Mouse (Mus musculus): ENCODE measurements around the gene Trpm4. TPM values are rescaled to one million over a fixed set of nuclear protein-coding genes. Genes with fewer than 3 reads are reported as not detected.
"Not testable (repeated sequence)": the region's sequence is repeated elsewhere in the genome, so short reads cannot be mapped to it uniquely, and the experiment has no call there.

Gene Trpm4
- polyA plus RNA-seq, 1 experiment from 2014 or later: 14.2 TPM

GRCm38 (mm10) chr7:45367020-45367880 lies 33.7 kb upstream of the Trpm4 start:
- H3K4me1 ChIP-seq (ENCODE audit: control insufficient read depth, insufficient read depth, low read depth, low read length): peaks cover 37% of the 10 kb centered on the region
- peak overlapping the region; percentile 87 for H3K4me3 ChIP-seq (ENCODE audit: low read length)
- H3K9me3 ChIP-seq (ENCODE audit: control insufficient read depth, low read length): no peaks in the 10 kb centered on the region
- ATAC-seq: peak; percentile 86
- H3K4me2 ChIP-seq (ENCODE audit: low read length): peak overlapping the region; percentile 75
- peak overlapping the region; percentile 96 for H3K9ac ChIP-seq (ENCODE audit: low read depth, low read length)
- H3K36me3 ChIP-seq (ENCODE audit: control insufficient read depth, insufficient read depth, low read length): no peaks in the 10 kb centered on the region
- WGBS: under 1% methylated on average over 66 of the region's 70 CpGs
- H3K27ac ChIP-seq (ENCODE audit: low read depth, low read length): peak overlapping the region; percentile 79
- peaks cover 5% of the 10 kb centered on the region; the same call in 1 of the 2 replicates for H3K27me3 ChIP-seq (replicated peaks; ENCODE audit: control insufficient read depth, insufficient read depth, low read length)

GRCm38 (mm10) chr7:45366652-45367019 lies 33.1 kb upstream of the Trpm4 start, which contains the start of gene Ppfia3:
Gene Ppfia3, minus strand, starts transcription at chr7:45367019.
- Histone ChIP-seq H3K36me3 (ENCODE audit: control insufficient read depth, insufficient read depth, low read length) (no peaks in the 10 kb centered on the region), H3K9me3 (ENCODE audit: control insufficient read depth, low read length) (no peaks in the 10 kb centered on the region), H3K27ac (ENCODE audit: low read depth, low read length) (peak within 1 kb of the TSS; percentile 79), H3K9ac (ENCODE audit: low read depth, low read length) (peak within 1 kb of the TSS; percentile 96), H3K4me3 (ENCODE audit: low read length) (peak within 1 kb of the TSS; percentile 87), H3K4me2 (ENCODE audit: low read length) (peak within 1 kb of the TSS; percentile 75), H3K27me3 (replicated peaks; ENCODE audit: control insufficient read depth, insufficient read depth, low read length) (peaks cover 5% of the 10 kb centered on the region; the same call in 1 of the 2 replicates), H3K4me1 (ENCODE audit: control insufficient read depth, insufficient read depth, low read depth, low read length) (peaks cover 43% of the 10 kb centered on the region)
- ATAC-seq: peak; percentile 43
- 0% methylated on average over 9 of the region's 26 CpGs for WGBS

DNA sequence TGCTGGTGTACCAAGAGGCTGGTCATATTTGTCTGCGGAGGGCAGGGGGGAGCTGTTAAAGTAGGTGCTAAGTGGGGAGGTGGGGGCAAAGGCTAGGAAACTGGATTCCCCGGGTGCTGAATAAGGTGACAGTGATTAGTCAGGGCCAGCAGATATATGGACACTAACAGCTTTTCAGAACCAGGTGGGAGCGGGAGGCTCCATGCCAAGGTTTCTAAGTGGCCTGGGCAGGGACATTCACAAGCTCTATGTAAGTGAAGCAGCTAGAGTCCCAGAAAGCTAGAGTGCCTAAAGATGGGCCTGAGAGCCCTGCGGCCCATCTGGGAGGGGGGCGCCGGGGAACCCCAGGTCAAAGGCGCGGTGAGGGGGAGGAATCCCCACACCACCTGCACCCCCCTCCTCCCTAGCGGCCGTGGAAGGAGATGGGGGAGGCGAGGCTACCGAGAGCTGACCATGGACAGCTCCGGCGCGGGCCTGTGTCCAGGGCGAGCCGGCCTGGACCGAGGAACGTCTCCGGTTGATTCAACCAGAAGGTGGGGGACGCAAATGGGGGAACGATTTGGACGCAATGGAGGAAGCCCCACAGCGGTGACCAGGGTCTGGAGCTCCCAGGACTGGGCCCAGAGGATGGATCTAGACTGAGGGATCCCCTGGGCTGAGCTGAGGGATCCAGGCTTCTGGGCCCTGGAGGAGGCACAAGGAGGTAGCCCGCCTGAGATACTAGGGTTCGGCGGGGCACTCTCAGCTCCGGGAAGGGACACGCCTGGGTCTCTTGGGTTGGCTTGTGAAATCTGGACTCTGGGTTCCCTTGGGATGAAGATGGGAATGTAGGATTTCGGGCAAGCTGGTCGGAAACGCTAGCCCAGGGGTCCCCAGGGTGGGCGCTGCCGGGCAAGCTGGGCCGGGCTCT lies 32.4 kb upstream of the Trpm4 start:
- H3K4me2 ChIP-seq (ENCODE audit: low read length): peak overlapping the region; percentile 75
- peaks cover 5% of the 10 kb centered on the region; the same call in 1 of the 2 replicates for H3K27me3 ChIP-seq (replicated peaks; ENCODE audit: control insufficient read depth, insufficient read depth, low read length)
- H3K4me1 ChIP-seq (ENCODE audit: control insufficient read depth, insufficient read depth, low read depth, low read length): peaks cover 47% of the 10 kb centered on the region
- 3% methylated on average over 32 of the region's 35 CpGs for WGBS
- H3K4me3 ChIP-seq (ENCODE audit: low read length): peak overlapping the region; percentile 87
- peak overlapping the region; percentile 79 for H3K27ac ChIP-seq (ENCODE audit: low read depth, low read length)
- ATAC-seq: no peak
- no peaks in the 10 kb centered on the region for H3K36me3 ChIP-seq (ENCODE audit: control insufficient read depth, insufficient read depth, low read length)
- peak overlapping the region; percentile 96 for H3K9ac ChIP-seq (ENCODE audit: low read depth, low read length)
- no peaks in the 10 kb centered on the region for H3K9me3 ChIP-seq (ENCODE audit: control insufficient read depth, low read length)

DNA sequence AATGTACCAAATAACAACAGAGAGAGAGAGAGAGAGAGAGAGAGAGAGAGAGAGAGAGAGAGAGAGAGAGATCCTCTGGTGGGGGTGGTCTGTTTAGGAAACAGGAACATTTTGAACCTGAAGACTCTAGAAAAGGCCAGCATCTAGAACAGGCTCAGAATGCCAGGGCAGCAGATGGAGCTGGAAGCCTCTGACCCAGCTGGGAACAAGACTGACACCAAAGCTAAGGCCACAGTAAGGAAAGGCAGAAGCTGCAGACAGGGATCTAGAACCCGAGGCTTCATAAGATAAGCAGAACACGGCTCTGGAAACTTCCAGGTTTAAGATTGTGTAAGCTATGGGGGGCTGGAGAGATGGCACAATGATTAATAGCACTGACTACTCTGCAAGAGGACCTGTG lies 30.4 kb upstream of the Trpm4 start:
- Histone ChIP-seq H3K9me3 (ENCODE audit: control insufficient read depth, low read length) (no peaks in the 10 kb centered on the region), H3K27me3 (replicated peaks; ENCODE audit: control insufficient read depth, insufficient read depth, low read length) (peaks cover 2% of the 10 kb centered on the region; the same call in 1 of the 2 replicates), H3K9ac (ENCODE audit: low read depth, low read length) (no peak overlapping the region), H3K4me2 (ENCODE audit: low read length) (no peak overlapping the region), H3K4me3 (ENCODE audit: low read length) (no peak overlapping the region), H3K27ac (ENCODE audit: low read depth, low read length) (no peak overlapping the region), H3K4me1 (ENCODE audit: control insufficient read depth, insufficient read depth, low read depth, low read length) (peaks cover 35% of the 10 kb centered on the region), H3K36me3 (ENCODE audit: control insufficient read depth, insufficient read depth, low read length) (peaks cover 4% of the 10 kb centered on the region)
- WGBS: 93% methylated on average over 2 of the region's 2 CpGs
- ATAC-seq: no peak

GRCm38 (mm10) chr7:45362801-45363200 lies 29.2 kb upstream of the Trpm4 start:
- Histone ChIP-seq H3K9me3 (ENCODE audit: control insufficient read depth, low read length) (no peaks in the 10 kb centered on the region), H3K27ac (ENCODE audit: low read depth, low read length) (no peak overlapping the region), H3K4me1 (ENCODE audit: control insufficient read depth, insufficient read depth, low read depth, low read length) (peaks cover 29% of the 10 kb centered on the region), H3K4me2 (ENCODE audit: low read length) (no peak overlapping the region), H3K36me3 (ENCODE audit: control insufficient read depth, insufficient read depth, low read length) (peaks cover 5% of the 10 kb centered on the region), H3K27me3 (replicated peaks; ENCODE audit: control insufficient read depth, insufficient read depth, low read length) (no peaks in the 10 kb centered on the region), H3K4me3 (ENCODE audit: low read length) (no peak overlapping the region), H3K9ac (ENCODE audit: low read depth, low read length) (no peak overlapping the region)
- WGBS: 7% methylated on average over 13 of the region's 13 CpGs
- no peak for ATAC-seq

DNA sequence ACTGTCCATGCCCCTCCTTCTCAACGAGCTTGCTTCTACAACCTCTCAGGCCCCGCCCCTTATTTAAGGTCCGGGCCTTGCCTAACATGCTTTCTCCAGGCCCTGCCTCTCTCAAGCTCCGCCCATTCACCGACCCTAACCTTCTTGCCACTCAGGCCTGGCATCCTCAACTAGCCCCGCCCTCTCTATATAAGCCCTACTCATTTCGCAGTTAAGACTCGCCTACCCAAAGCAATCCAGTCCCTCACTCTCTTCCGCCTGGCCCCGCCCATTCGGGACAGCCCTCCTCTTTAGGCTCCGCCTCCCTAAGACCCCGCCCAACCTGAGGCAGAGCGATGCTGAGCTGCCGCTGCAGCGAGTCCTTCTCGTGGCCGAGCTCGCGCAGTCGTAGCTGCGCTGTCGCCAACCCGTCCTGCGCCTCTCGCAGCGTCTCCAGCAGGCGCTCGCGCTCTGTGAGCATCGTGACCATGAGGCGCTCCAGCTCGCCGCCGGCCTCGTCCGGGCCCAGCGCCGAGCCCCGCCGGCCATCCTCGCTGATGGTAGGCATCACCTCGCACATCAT lies 27.7 kb upstream of the Trpm4 start:
- H3K4me2 ChIP-seq (ENCODE audit: low read length): peak overlapping the region; percentile 95
- peak overlapping the region; percentile 54 for H3K4me3 ChIP-seq (ENCODE audit: low read length)
- peak; percentile 91 for ATAC-seq
- peak overlapping the region; percentile 77 for H3K27ac ChIP-seq (ENCODE audit: low read depth, low read length)
- H3K27me3 ChIP-seq (replicated peaks; ENCODE audit: control insufficient read depth, insufficient read depth, low read length): no peaks in the 10 kb centered on the region
- peak overlapping the region; percentile 76 for H3K9ac ChIP-seq (ENCODE audit: low read depth, low read length)
- WGBS: 1% methylated on average over 43 of the region's 43 CpGs
- H3K4me1 ChIP-seq (ENCODE audit: control insufficient read depth, insufficient read depth, low read depth, low read length): peaks cover 28% of the 10 kb centered on the region
- H3K36me3 ChIP-seq (ENCODE audit: control insufficient read depth, insufficient read depth, low read length): peaks cover 12% of the 10 kb centered on the region
- no peaks in the 10 kb centered on the region for H3K9me3 ChIP-seq (ENCODE audit: control insufficient read depth, low read length)

DNA sequence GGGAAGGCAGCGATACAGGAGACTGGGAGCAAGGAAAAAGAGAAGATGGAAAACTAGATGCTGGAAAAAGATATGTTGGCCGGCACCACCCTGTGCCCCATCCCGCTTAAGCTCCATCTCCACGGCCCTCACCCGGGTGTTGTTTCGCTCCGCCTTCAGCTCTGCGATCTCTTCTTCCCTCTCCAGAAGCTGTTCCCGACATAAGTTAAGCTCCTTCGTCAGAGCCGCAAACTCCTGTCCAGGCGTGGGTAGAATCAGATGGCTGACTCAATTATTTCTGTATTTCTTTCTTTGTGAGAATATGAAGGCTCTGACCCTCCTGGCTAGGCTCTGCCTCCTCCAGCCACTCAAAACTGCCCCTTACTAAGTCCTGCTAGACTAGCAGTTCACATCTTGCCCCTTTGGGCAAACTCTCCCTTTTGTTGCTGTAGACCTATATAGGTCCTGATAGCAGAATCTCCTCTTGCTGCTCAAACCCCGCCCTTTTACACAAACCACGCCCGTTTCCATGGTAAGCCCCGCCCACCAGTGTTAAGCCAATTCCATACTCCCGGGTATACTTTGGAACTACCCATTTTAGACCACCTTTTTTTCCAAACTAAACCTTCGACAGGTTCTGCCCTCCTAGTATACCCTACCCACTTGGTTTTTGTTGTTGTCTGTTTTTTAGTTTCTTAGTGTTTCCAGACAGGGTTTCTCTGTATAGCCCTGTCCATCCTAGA lies 27.0 kb upstream of the Trpm4 start:
- Histone ChIP-seq H3K4me2 (ENCODE audit: low read length) (peak overlapping the region; percentile 95), H3K9me3 (ENCODE audit: control insufficient read depth, low read length) (no peaks in the 10 kb centered on the region), H3K4me3 (ENCODE audit: low read length) (no peak overlapping the region; the same call in 1 of the 2 replicates), H3K4me1 (ENCODE audit: control insufficient read depth, insufficient read depth, low read depth, low read length) (peaks cover 23% of the 10 kb centered on the region), H3K27me3 (replicated peaks; ENCODE audit: control insufficient read depth, insufficient read depth, low read length) (no peaks in the 10 kb centered on the region), H3K9ac (ENCODE audit: low read depth, low read length) (no peak overlapping the region), H3K27ac (ENCODE audit: low read depth, low read length) (no peak overlapping the region), H3K36me3 (ENCODE audit: control insufficient read depth, insufficient read depth, low read length) (peaks cover 13% of the 10 kb centered on the region)
- WGBS: 51% methylated on average over 18 of the region's 18 CpGs
- ATAC-seq: no peak

- H3K27me3 ChIP-seq (replicated peaks; ENCODE audit: control insufficient read depth, insufficient read depth, low read length); H3K9me3 ChIP-seq (ENCODE audit: control insufficient read depth, low read length); H3K4me3 ChIP-seq (ENCODE audit: low read length); H3K4me2 ChIP-seq (ENCODE audit: low read length); H3K27ac ChIP-seq (ENCODE audit: low read depth, low read length); ATAC-seq; H3K9ac ChIP-seq (ENCODE audit: low read depth, low read length): not testable (repeated sequence)
- peaks cover 14% of the 10 kb centered on the region for H3K36me3 ChIP-seq (ENCODE audit: control insufficient read depth, insufficient read depth, low read length)
- peaks cover 13% of the 10 kb centered on the region for H3K4me1 ChIP-seq (ENCODE audit: control insufficient read depth, insufficient read depth, low read depth, low read length)
- WGBS: 61% methylated on average over 10 of the region's 11 CpGs
Observed at GRCm38 (mm10) chr7:45359081-45359480, 25.5 kb upstream of the Trpm4 start.
